8 mouse cellular contexts compared by ENCODE assay signal in genomic region chr19:41442608-41442969, GRCm38 (mm10). TPM values are rescaled to one million over a fixed set of nuclear protein-coding genes. Genes with fewer than 3 reads are reported as not detected.
DNase-seq lines count a peak whose midpoint lies in the region; ATAC-seq lines count a peak whose summit lies in the region.

No protein-coding gene starts in this region.

- peak; percentile 57 for ATAC-seq in frontal cortex, adult (ENCODE audit: low TSS enrichment)
- ATAC-seq in forebrain, embryonic 11.5 days (replicated peaks; ENCODE audit: low FRiP score): no peak

- H3K27me3 ChIP-seq in forebrain, embryonic 11.5 days (ENCODE audit: control insufficient read depth, insufficient read depth, low read length): no peaks in the 10 kb centered on the region
- H3K27me3 ChIP-seq in hindbrain, embryonic 10.5 days (ENCODE audit: insufficient read depth, poor library complexity, severe bottlenecking): peaks cover 28% of the 10 kb centered on the region
- peaks cover 33% of the 10 kb centered on the region for H3K27me3 ChIP-seq in limb, embryonic 10.5 days (ENCODE audit: low read depth, poor library complexity, severe bottlenecking)

- H3K9me3 ChIP-seq in forebrain, embryonic 11.5 days (ENCODE audit: control insufficient read depth, low read length): no peaks in the 10 kb centered on the region
- H3K9me3 ChIP-seq in hindbrain, embryonic 10.5 days: no peaks in the 10 kb centered on the region
- no peaks in the 10 kb centered on the region for H3K9me3 ChIP-seq in limb, embryonic 10.5 days (replicated peaks)

- H3K27ac ChIP-seq in forebrain, embryonic 11.5 days (ENCODE audit: low read depth, low read length): no peak overlapping the region
- no peak overlapping the region for H3K27ac ChIP-seq in hindbrain, embryonic 10.5 days
- no peak overlapping the region for H3K27ac ChIP-seq in limb, embryonic 10.5 days

- H3K9ac ChIP-seq in forebrain, embryonic 11.5 days (ENCODE audit: low read length): no peak overlapping the region

- no peak overlapping the region for H3K4me3 ChIP-seq in forebrain, embryonic 11.5 days (ENCODE audit: low read depth, low read length)
- peak overlapping the region; percentile 34; the same call in 1 of the 2 replicates for H3K4me3 ChIP-seq in hindbrain, embryonic 10.5 days
- H3K4me3 ChIP-seq in limb, embryonic 10.5 days: peak overlapping the region; percentile 27

- H3K4me2 ChIP-seq in forebrain, embryonic 11.5 days (ENCODE audit: low read depth, low read length, severe bottlenecking): peak overlapping the region; percentile 21; the same call in 1 of the 2 replicates

- DNase-seq in frontal cortex, postnatal 25 days (ENCODE audit: low spot score in 2 of 2): no peak
- peak; percentile 41 to 46 for DNase-seq in adrenal gland, postnatal 4 days (ENCODE audit: low spot score in 2 of 2)
- DNase-seq in forebrain, embryonic 11.5 days (ENCODE audit: low spot score): peak; percentile 78
- peak; percentile 70 for DNase-seq in hindbrain, embryonic 10.5 days (ENCODE audit: low spot score)
- peak; percentile 79 for DNase-seq in limb, embryonic 10.5 days (ENCODE audit: low spot score)
- DNase-seq in mesoderm, embryonic 11.5 days (ENCODE audit: low read depth, low spot score): peak; percentile 66
- peak; percentile 51 to 76 for DNase-seq in spleen, postnatal 14 days (ENCODE audit: low spot score in 2 of 2)

- 17% methylated on average over 6 of the region's 6 CpGs for WGBS in forebrain, embryonic 11.5 days
- WGBS in hindbrain, embryonic 10.5 days: 12% methylated on average over 6 of the region's 6 CpGs
- WGBS in limb, embryonic 10.5 days: 15% methylated on average over 6 of the region's 6 CpGs

- H3K36me3 ChIP-seq in forebrain, embryonic 11.5 days (ENCODE audit: control insufficient read depth, insufficient read depth, low read length): no peaks in the 10 kb centered on the region
- no peaks in the 10 kb centered on the region for H3K36me3 ChIP-seq in hindbrain, embryonic 10.5 days
- H3K36me3 ChIP-seq in limb, embryonic 10.5 days: no peaks in the 10 kb centered on the region

- peaks cover 4% of the 10 kb centered on the region; the same call in 1 of the 2 replicates for H3K4me1 ChIP-seq in forebrain, embryonic 11.5 days (replicated peaks; ENCODE audit: control insufficient read depth, insufficient read depth, low read length)
- peaks cover 20% of the 10 kb centered on the region for H3K4me1 ChIP-seq in hindbrain, embryonic 10.5 days (replicated peaks)
- H3K4me1 ChIP-seq in limb, embryonic 10.5 days: peaks cover 19% of the 10 kb centered on the region

RNA-seq across cellular contexts. Expression of gene Lcor, which starts 39.8 kb away (rescaled TPM):
- total RNA-seq in adrenal gland, postnatal 4 days (2021): 10 to 100 TPM; 18.8 to 22.4 TPM
- polyA plus RNA-seq in forebrain, embryonic 11.5 days (2014; fragmentation: Nextera tagmentation; extraction: Ambion mirVana): 28.2 and 30.3 TPM in 2 replicates
- polyA plus RNA-seq in hindbrain, embryonic 10.5 days (2016; fragmentation: Nextera tagmentation; extraction: Ambion mirVana): 16.5 and 21.1 TPM in 2 replicates
- 7.7 and 8.7 TPM in 2 replicates for polyA plus RNA-seq in limb, embryonic 10.5 days (2016; fragmentation: Nextera tagmentation; extraction: Ambion mirVana)

RNA-seq across cellular contexts. Expression of gene Pik3ap1, which starts 57.7 kb away (rescaled TPM):
- 1 to 10 TPM; 6.6 to 6.7 TPM for total RNA-seq in adrenal gland, postnatal 4 days (2021)
- 3.0 and 3.3 TPM in 2 replicates for polyA plus RNA-seq in forebrain, embryonic 11.5 days (2014; fragmentation: Nextera tagmentation; extraction: Ambion mirVana)
- 3.1 and 3.3 TPM in 2 replicates for polyA plus RNA-seq in hindbrain, embryonic 10.5 days (2016; fragmentation: Nextera tagmentation; extraction: Ambion mirVana)
- 0.63 and 0.96 TPM in 2 replicates for polyA plus RNA-seq in limb, embryonic 10.5 days (2016; fragmentation: Nextera tagmentation; extraction: Ambion mirVana)

Comparison
In these comparisons a context has a peak if more than half of its experiments do, and no peak if none do; other contexts are left out.
1. DNase-seq: peak in adrenal gland, postnatal 4 days (2 of 2), forebrain, embryonic 11.5 days (single experiment), hindbrain, embryonic 10.5 days (single experiment), limb, embryonic 10.5 days (single experiment), mesoderm, embryonic 11.5 days (single experiment) and spleen, postnatal 14 days (2 of 2); none in frontal cortex, postnatal 25 days (0 of 2).